Mouse (Mus musculus) liver, embryonic 16.5 days (tissue): ENCODE measurements around the gene Smoc1. TPM values are rescaled to one million over a fixed set of nuclear protein-coding genes. Genes with fewer than 3 reads are reported as not detected.

Source experiments
- ATAC-seq: fragments of 200-750 bp; cut with Nextera tagmentation; 2 replicates; pipeline ENCODE4 v1.8.0; 2017; ENCODE audit warnings: low read depth, mild to moderate bottlenecking, moderate number of reproducible peaks, moderate library complexity
- H3K27ac ChIP-seq: fragments of 300-500 bp; sonication (generic); 2 replicates; pipeline ENCODE4 v1.5.1; 2014; ENCODE audit warnings: mild to moderate bottlenecking, low read length
- H3K27me3 ChIP-seq: fragments of 300-500 bp; sonication (generic); 2 replicates; pipeline ENCODE4 v1.6.1; 2014; ENCODE audit warnings: low read depth, low read length, mixed read lengths; ENCODE audit not compliant: control insufficient read depth, insufficient read depth
- H3K36me3 ChIP-seq: fragments of 300-500 bp; sonication (generic); 2 replicates; pipeline ENCODE4 v1.6.1; 2014; ENCODE audit warnings: mild to moderate bottlenecking; ENCODE audit not compliant: control insufficient read depth, insufficient read depth
- H3K4me1 ChIP-seq: fragments of 300-500 bp; sonication (generic); 2 replicates; pipeline ENCODE4 v1.6.1; 2014; ENCODE audit warnings: low read depth, low read length, mixed read lengths; ENCODE audit not compliant: control insufficient read depth
- H3K4me2 ChIP-seq: fragments of 300-500 bp; sonication (generic); 2 replicates; pipeline ENCODE4 v1.6.1; 2014; ENCODE audit warnings: low read depth, low read length, mixed read lengths
- H3K4me3 ChIP-seq: fragments of 300-500 bp; sonication (generic); 2 replicates; pipeline ENCODE4 v1.5.1; 2014; ENCODE audit warnings: low read depth, mild to moderate bottlenecking, low read length
- H3K9ac ChIP-seq: fragments of 300-500 bp; sonication (generic); 2 replicates; pipeline ENCODE4 v1.6.1; 2014; ENCODE audit warnings: low read depth, low read length
- H3K9me3 ChIP-seq: fragments of 300-500 bp; sonication (generic); replicated peaks from 2 replicates; pipeline ENCODE4 v1.6.1; 2016; ENCODE audit warnings: low read length; ENCODE audit not compliant: control insufficient read depth
- WGBS: fragments of 180-500 bp; shearing (Covaris S2); extraction: QIAGEN DNeasy Blood & Tissue Kit; methylation state at CpG from one replicate; pipeline ENCODE4 v1.1.7; 2014; ENCODE audit not compliant: insufficient replicate concordance; 5-methylcytosine and 5-hydroxymethylcytosine counted together
- polyA plus RNA-seq: library from polyadenylated mRNA; unstranded; fragments of >200 nt; fragmentation: Nextera tagmentation; extraction: Ambion mirVana; gene quantifications from 2 replicates; pipeline ENCODE4 v1.2.1, GENCODE M21; 2015

Smoc1 gene
- polyA plus RNA-seq, 1 experiment from 2014 or later = 15.9 TPM

GRCm38 (mm10) chr12:81033389-81034041 is 6.9 kb downstream of the Smoc1 start:
- H3K27ac ChIP-seq = peak overlapping the region; percentile 84
- H3K36me3 ChIP-seq = no peaks in the 10 kb centered on the region
- peak; percentile 95 for ATAC-seq

GRCm38 (mm10) chr12:81034042-81034417 is 7.4 kb downstream of the Smoc1 start:
- H3K36me3 ChIP-seq = no peaks in the 10 kb centered on the region
- ATAC-seq = 0 out of 2 replicates have a peak, but pooled peaks have one; percentile 12
- no peak overlapping the region for H3K9ac ChIP-seq
- H3K27me3 ChIP-seq = no peaks in the 10 kb centered on the region
- peak overlapping the region; percentile 84 for H3K27ac ChIP-seq
- H3K4me1 ChIP-seq = no peaks in the 10 kb centered on the region; the same call in 1 of the 2 replicates
- no peaks in the 10 kb centered on the region for H3K9me3 ChIP-seq
- no peak overlapping the region for H3K4me3 ChIP-seq
- H3K4me2 ChIP-seq = no peak overlapping the region
- 65% methylated on average over 4 of the region's 4 CpGs for WGBS

More at GRCm38 (mm10) chr12:81033389-81034041, 6.9 kb downstream of the Smoc1 start:
- peaks cover 2% of the 10 kb centered on the region; the same call in 1 of the 2 replicates for H3K27me3 ChIP-seq
- WGBS = 60% methylated on average over 15 of the region's 15 CpGs
- no peak overlapping the region for H3K9ac ChIP-seq
- H3K9me3 ChIP-seq = no peaks in the 10 kb centered on the region
- no peaks in the 10 kb centered on the region; the same call in 1 of the 2 replicates for H3K4me1 ChIP-seq
- no peak overlapping the region for H3K4me3 ChIP-seq
- H3K4me2 ChIP-seq = no peak overlapping the region

GRCm38 (mm10) chr12:81035850-81036249 is 9.2 kb downstream of the Smoc1 start:
- Histone ChIP-seq H3K4me1 (no peaks in the 10 kb centered on the region; the same call in 1 of the 2 replicates), H3K27ac (no peak overlapping the region), H3K4me3 (no peak overlapping the region), H3K9ac (no peak overlapping the region), H3K9me3 (no peaks in the 10 kb centered on the region), H3K27me3 (no peaks in the 10 kb centered on the region), H3K4me2 (no peak overlapping the region), H3K36me3 (no peaks in the 10 kb centered on the region)
- no peak for ATAC-seq
- 50% methylated on average over 6 of the region's 6 CpGs for WGBS

- Histone ChIP-seq H3K4me3 (no peak overlapping the region), H3K36me3 (no peaks in the 10 kb centered on the region), H3K27me3 (no peaks in the 10 kb centered on the region), H3K4me1 (no peaks in the 10 kb centered on the region), H3K9ac (no peak overlapping the region), H3K9me3 (no peaks in the 10 kb centered on the region), H3K4me2 (no peak overlapping the region), H3K27ac (no peak overlapping the region)
- WGBS = 57% methylated on average over 11 of the region's 11 CpGs
- no peak for ATAC-seq
These were observed 17.0 kb downstream of the Smoc1 start for GRCm38 (mm10) chr12:81043616-81044015.

GRCm38 (mm10) chr12:81046926-81047325 is 20.3 kb downstream of the Smoc1 start:
- no peak for ATAC-seq
- no peak overlapping the region for H3K4me3 ChIP-seq
- WGBS = 40% methylated on average over 5 of the region's 5 CpGs
- H3K27ac ChIP-seq = no peak overlapping the region
- no peaks in the 10 kb centered on the region for H3K36me3 ChIP-seq
- no peak overlapping the region for H3K4me2 ChIP-seq
- no peaks in the 10 kb centered on the region for H3K27me3 ChIP-seq
- H3K4me1 ChIP-seq = no peaks in the 10 kb centered on the region
- H3K9ac ChIP-seq = no peak overlapping the region
- no peaks in the 10 kb centered on the region for H3K9me3 ChIP-seq

GRCm38 (mm10) chr12:81049661-81050060 is 23.1 kb downstream of the Smoc1 start:
- H3K4me1 ChIP-seq = no peaks in the 10 kb centered on the region; the same call in 1 of the 2 replicates
- H3K9me3 ChIP-seq = no peaks in the 10 kb centered on the region
- no peak for ATAC-seq
- H3K27me3 ChIP-seq = no peaks in the 10 kb centered on the region
- H3K4me3 ChIP-seq = no peak overlapping the region
- H3K36me3 ChIP-seq = no peaks in the 10 kb centered on the region
- no peak overlapping the region for H3K27ac ChIP-seq
- no peak overlapping the region for H3K4me2 ChIP-seq
- H3K9ac ChIP-seq = no peak overlapping the region
- 63% methylated on average over 5 of the region's 5 CpGs for WGBS

- Histone ChIP-seq H3K9ac (no peak overlapping the region), H3K27ac (no peak overlapping the region), H3K4me1 (no peaks in the 10 kb centered on the region; the same call in 1 of the 2 replicates), H3K27me3 (no peaks in the 10 kb centered on the region), H3K9me3 (no peaks in the 10 kb centered on the region), H3K4me2 (no peak overlapping the region), H3K36me3 (no peaks in the 10 kb centered on the region), H3K4me3 (no peak overlapping the region)
- no peak for ATAC-seq
- 69% methylated on average over 11 of the region's 11 CpGs for WGBS
These were observed 28.5 kb downstream of the Smoc1 start for GRCm38 (mm10) chr12:81055000-81055705.

- WGBS = 61% methylated on average over 2 of the region's 2 CpGs
- Histone ChIP-seq H3K36me3 (no peaks in the 10 kb centered on the region), H3K4me1 (no peaks in the 10 kb centered on the region; the same call in 1 of the 2 replicates), H3K9me3 (no peaks in the 10 kb centered on the region), H3K9ac (no peak overlapping the region), H3K4me2 (no peak overlapping the region), H3K27me3 (no peaks in the 10 kb centered on the region), H3K27ac (no peak overlapping the region), H3K4me3 (no peak overlapping the region)
- no peak for ATAC-seq
These were observed 29.2 kb downstream of the Smoc1 start for GRCm38 (mm10) chr12:81055811-81056210.

GRCm38 (mm10) chr12:81057619-81058018 is 31.0 kb downstream of the Smoc1 start:
- Histone ChIP-seq H3K9ac (no peak overlapping the region), H3K4me2 (no peak overlapping the region), H3K9me3 (no peaks in the 10 kb centered on the region), H3K4me1 (no peaks in the 10 kb centered on the region; the same call in 1 of the 2 replicates), H3K27ac (no peak overlapping the region), H3K36me3 (no peaks in the 10 kb centered on the region), H3K27me3 (no peaks in the 10 kb centered on the region), H3K4me3 (no peak overlapping the region)
- 54% methylated on average over 4 of the region's 4 CpGs for WGBS
- no peak for ATAC-seq
